Mouse (Mus musculus) brain, embryonic 18.5 days (tissue): ENCODE results near the gene Tmem120b.

ENCODE experiments used
- DNase-seq: peaks from one replicate; pipeline ENCODE4 v3.0.0-alpha.2; 2012; ENCODE audit warnings: low read depth, low spot score

The Tmem120b gene

DNA sequence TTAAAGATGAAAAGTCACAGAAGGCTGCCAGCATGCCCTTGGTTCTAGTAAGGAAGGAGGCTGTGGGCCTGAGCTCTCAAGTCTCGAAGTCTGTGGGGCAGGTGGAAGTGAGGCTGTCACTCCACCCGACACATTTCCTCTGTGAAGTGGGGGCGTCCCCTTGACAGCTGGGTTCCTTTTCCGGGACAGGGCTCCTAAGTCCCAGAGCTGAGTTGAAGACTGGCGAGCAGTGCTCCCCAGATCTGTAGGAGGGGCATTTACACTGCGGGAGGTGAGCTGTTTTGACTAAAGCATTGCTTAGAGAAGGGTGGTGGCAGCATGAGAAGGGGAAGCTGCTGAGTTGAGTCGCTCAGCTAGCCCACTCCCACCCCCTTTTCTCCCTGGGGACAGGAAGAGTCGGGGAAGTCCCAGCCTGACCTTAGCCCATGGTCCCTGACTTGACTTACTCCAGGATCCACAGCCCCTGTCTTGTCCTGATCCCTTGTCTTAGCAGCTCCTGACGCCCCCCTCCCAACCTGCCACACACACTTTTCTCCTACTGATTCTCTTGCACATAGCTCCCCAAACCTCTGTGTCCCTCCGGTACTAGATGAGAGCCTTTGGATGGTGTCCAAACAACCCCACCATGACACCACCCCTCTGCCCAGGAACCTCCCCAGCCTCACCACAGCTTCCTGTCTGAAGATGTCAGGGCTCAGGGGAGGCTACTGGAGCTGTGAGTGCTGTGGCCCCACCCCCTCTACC, 60.4 kb downstream of the Tmem120b start:
- DNase-seq, result no peak

DNA sequence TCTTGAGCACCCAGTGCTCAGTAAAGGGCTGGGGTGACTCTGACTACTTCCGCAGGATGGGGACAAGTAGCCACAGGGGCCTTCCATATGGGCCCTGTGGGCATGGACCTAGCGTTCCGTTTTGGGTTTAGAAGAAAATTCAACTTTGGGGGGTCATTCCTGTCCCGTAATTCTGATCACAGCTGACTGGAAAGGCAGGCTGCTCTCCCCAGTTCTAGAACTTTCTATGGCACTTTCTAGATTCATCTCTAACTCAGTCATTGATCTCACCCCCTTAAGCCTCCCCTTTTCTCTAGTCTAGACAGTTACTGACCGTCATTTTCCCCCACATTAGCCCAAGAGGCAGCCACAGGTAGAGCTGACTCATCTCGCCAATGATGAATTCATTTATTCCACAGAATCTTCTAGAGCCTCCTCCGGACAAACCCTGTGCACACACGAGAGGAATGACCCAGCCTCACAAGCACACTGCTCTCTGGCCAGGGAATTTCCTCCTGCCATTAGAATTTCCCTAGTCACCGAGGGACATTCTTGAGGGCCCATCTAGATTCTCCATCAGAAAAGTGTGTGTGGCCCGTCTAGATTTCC, 61.0 kb downstream of the Tmem120b start:
- DNase-seq, result no peak

DNA sequence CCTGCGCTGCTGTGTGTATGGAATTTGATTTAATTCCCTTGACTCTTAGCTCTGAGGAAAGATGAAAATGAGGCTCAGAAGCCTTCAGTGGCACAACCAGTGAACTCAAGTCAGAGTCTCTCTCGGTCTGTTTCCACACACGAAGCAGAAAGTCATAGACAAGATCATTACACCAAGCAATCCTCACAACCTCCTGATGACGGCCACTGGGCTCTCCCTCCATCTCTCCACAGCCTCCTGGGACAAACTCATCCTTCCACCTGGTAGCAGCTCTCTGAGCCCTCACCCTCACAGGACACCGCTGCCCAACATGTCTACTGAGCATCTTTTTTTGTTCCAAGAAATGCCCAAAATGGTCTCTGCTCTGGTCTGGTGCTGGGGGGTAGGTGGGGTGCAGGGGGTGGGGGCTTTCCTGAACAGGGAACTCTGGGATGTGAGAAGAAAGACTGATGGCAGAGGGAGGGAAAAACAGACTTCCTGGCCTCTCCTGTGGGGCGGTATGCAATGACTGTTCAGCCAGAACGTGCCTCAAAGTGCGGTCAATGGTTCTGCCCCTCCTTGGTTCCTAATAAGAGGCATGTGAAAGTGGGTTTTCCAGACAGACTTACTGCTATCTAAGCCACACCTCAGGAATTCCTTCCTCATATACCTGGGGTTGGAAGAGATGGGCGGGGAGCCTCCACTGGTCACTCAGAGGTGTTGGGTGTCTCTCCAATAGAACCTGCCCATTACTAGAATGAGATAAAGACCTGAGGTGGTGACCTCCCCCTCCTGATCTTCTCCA, 62.0 kb downstream of the Tmem120b start:
- no peak for DNase-seq

DNA sequence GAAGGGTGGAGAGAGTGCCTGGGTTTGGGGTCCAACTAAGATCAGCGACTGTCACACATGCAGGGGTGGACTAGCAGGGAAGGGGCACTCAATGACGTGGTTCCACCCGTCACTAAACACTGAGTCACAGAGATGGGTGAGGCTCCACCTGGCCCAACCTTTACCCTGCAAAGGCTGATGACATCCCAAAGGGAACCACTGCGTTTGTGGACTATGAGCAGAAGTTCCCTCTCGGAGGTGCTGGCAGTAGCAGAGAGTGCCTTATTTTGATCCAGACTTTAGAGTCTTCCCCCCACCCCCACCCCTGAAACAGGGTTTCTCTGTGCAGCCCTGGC, 62.6 kb downstream of the Tmem120b start:
- no peak for DNase-seq

DNA sequence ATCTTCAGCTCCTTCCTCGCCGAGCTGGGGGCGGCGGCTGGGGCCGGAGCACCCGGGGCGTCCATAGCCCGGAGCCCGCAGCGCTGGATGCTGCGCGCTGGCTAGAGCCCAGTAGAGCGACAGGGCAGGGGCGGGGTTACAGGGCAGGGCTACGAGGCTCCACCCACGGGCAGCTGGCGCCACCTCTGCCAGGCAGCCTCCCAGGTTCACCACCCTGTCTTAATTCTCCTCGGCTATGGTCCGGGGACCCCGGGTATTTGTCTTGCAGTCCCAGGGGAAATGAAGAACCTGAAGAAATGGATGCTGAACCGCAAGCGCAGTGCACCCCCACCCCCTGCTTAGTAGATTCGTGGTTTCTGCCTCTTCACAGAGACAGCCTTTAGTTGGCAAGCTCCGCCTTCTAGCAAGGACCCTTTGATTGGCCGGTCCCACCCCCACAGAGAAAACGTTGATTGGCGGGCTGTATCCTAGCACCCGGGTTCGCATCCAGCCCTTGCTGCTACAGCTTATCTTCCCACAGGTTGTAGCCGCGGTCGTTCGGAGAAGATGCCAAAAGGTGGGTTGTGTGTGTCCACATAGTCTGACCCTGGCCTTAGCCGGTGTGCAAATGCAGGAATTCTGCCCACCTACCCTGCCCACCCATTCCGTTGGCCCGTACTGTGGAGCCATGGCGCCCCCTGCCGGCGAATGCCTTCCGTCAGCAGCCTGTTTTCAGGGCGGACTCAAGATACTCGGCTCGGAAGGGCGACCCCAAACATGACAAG, 64.3 kb downstream of the Tmem120b start, which contains the start of gene Rhof:
TSS of gene Rhof (minus strand) at position 385 of the 764 bp plus-strand sequence.
- no peak for DNase-seq

DNA sequence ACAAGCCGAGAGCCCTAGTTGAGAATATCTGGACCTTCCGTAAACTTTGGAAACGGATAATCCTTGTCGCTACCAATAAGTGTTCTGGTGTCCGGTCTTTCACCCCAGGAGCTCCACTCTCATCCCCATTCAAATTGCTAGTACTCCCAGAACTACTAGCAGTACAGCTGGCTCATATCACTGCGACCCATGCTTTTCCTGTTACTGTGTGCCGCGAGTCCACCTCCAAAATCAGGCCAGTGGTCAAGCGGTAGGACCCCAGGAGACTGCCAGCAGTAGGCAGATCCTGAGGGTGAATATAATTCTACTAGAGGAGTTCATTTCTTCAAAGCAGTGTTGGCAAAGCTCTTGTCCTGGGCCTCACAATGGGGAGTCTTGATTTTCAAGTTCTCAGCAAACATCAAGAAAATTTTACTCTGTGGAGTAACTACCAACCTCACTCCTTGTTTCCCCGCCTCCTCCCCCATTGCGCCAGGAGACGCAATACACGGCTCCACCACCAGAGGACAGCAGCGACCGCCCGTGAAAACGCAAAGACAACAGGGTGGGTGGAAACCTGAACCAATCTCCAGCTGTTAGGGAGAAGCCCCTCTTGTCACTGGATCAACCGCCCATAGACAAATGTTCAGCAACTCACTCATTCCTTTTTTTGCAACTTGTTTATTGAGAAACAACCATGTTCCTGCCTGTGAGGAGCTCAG, 65.0 kb downstream of the Tmem120b start:
- no peak for DNase-seq

DNA sequence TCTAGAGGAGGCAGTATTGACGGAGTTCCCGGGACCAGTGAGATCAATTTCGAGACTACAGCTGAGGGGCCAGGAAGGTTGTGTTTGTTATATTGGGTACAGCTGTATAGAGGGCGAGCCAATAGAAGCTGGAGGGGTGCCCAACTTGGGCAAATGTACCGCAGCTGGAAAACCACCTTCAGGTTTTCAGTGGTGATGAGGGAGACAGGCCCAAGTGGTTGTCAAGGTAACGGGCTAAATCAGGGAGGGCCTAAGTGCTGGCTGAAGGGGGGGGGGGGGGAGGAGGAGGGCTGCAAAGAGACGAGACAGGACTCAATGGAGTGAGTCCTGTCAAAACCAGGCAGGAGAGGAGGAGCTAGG, 65.5 kb downstream of the Tmem120b start:
- DNase-seq, result no peak

GRCm38 (mm10) chr5:123134186-123134874, 66.1 kb downstream of the Tmem120b start:
- DNase-seq, result no peak

DNA sequence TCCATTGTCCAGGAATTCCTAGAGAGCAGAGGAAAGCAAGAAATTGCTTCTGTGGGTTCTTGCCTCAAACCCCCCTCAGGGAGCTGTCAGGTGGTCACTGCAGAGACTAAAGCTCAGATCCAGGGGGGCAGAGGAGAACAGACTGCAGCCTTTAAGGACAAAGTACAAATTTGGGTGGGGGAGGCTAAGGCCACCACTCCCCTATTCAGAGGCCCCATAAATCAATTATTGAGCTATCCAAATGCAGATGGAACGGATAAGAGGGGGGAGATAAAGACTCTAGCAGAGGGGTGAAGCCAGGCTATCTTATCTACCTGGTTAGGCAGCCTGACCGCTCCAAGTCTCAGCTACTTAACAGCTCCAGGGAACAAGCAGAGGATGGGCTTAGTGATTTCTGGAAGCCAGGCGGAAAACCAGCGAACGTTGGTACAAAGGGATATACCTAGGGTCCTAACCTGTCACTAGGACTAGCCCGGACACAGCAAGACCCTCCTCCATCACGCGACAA, 66.7 kb downstream of the Tmem120b start:
- no peak for DNase-seq

DNA sequence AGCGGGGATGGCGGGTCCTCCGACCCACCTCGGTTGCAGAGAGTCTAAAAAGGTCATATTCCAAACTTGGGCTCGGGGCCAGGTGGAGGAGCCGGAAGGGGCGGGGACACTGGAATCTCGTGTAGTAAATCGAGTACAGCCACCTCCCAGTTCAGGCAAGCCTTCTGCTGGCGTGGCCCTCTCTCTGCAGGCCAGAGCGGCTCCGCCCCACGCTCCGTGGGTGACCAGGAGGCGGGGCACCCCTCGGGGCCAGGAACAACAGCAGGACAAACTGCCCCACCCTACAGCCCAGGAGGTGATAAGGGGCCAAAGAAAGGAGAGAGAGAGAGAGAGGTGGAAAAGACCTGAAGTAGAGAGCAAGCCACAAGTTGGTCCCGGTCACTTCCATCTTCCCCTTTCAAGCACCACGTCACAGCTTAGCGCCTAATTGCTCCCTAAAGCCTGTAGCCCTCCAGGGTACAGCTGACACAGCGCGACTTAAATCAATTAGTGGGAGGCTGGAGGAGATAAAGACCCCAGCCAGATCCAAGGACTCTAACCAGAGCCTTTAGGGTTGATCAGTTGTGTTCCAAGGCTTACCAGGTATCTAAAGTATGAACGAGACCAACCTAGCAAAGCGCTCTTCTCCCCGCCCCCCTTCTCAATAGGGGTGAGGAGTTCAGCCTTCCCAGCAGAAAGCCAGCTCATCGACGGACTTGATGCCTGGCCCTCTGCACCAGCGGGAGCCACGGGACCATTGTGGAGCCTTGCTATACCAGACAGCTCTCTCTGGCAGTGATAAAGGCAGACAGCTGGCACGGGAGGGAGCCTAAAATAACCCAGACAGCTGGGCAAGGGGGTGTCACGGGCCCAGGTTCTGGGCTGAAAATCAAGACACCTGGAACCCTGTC, 67.5 kb downstream of the Tmem120b start:
- no peak for DNase-seq

DNA sequence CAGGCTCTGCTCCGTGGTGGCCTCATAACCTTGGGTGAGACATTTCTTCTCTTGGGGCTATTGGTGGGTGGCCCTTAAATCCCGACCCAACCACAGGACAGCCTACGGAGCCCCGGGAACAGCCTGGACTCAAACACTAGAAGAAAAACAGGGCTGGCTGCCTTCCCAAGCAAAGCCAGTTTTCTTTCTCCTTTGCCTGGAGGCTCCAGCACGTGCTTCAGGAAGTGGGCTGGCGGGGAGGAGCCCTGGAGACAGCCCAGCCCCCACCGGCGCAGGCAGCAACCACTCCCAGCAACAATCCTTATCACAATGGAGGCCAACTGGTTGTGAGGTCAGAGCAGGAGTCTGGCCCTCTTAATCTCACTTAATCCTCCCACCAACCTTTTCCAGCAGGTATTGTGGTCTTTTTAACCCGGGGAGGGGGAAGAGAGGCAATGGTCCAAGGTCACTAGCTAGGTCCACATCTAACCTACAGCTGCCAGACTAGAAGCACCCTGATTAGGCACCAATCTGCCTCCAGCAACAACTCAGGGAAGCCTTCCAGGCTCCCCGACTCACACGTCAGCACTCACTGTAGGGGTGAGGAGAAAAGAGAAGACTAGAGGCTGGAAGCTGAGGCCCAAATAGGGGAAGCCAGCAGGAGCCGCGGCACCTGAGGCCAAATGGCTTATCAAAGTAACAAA, 68.3 kb downstream of the Tmem120b start:
- no peak for DNase-seq

- no peak for DNase-seq
These were observed 69.1 kb downstream of the Tmem120b start for GRCm38 (mm10) chr5:123137044-123137909.

- DNase-seq, result no peak
These were observed 69.7 kb downstream of the Tmem120b start for GRCm38 (mm10) chr5:123137910-123138229.

- DNase-seq, result no peak
These were observed 70.2 kb downstream of the Tmem120b start for GRCm38 (mm10) chr5:123138230-123138911.

GRCm38 (mm10) chr5:123138953-123139721, 70.9 kb downstream of the Tmem120b start:
- DNase-seq, result no peak

GRCm38 (mm10) chr5:123139722-123140627, 71.8 kb downstream of the Tmem120b start:
- no peak for DNase-seq
